Mouse (Mus musculus) frontal cortex, adult 2 months (tissue): ENCODE data around the gene Fam25c. TPM values are rescaled to one million over a fixed set of nuclear protein-coding genes. Genes with fewer than 3 reads are reported as not detected.
A peak's percentile ranks its signal among the peaks of the same experiment; 100 is the strongest.
"Not testable (repeated sequence)": the region's sequence is repeated elsewhere in the genome, so short reads cannot be mapped to it uniquely, and the experiment has no call there.

Source experiments
- DNase-seq, 2 experiments: peaks; one replicate each; pipeline ENCODE4 v3.0.0; 2022; ENCODE audit warnings: low spot score in 1 of 2; ENCODE audit errors: extremely low spot score in 1 of 2
- polyA plus RNA-seq: library from polyadenylated mRNA; depleted of rRNA; stranded (reverse); fragments of >200 nt; gene quantifications from 2 replicates; pipeline ENCODE4 v1.2.3, GENCODE M21; 2012

Gene Fam25c
- polyA plus RNA-seq, 1 experiment = not detected

- peak; percentile 52 to 57 for DNase-seq
Measured at GRCm38 (mm10) chr14:34332476-34332875, 22.8 kb downstream of the Fam25c start.

GRCm38 (mm10) chr14:34331886-34332285, 23.3 kb downstream of the Fam25c start:
- DNase-seq = peak in 1 of 2 experiments; percentile 56

- DNase-seq = no peak
Measured at GRCm38 (mm10) chr14:34330657-34331158, 24.5 kb downstream of the Fam25c start.

GRCm38 (mm10) chr14:34327618-34328017, 27.6 kb downstream of the Fam25c start:
- no peak for DNase-seq

GRCm38 (mm10) chr14:34326606-34327005, 28.6 kb downstream of the Fam25c start:
- DNase-seq = no peak

GRCm38 (mm10) chr14:34323576-34324085, 31.6 kb downstream of the Fam25c start:
- DNase-seq = no peak

- DNase-seq = no peak
Measured at GRCm38 (mm10) chr14:34318113-34318512, 37.1 kb downstream of the Fam25c start.

GRCm38 (mm10) chr14:34317431-34317830, 37.8 kb downstream of the Fam25c start:
- DNase-seq = no peak

GRCm38 (mm10) chr14:34316346-34316745, 38.9 kb downstream of the Fam25c start:
- DNase-seq = no peak

GRCm38 (mm10) chr14:34314796-34315195, 40.4 kb downstream of the Fam25c start:
- DNase-seq = no peak

- DNase-seq = not testable (repeated sequence)
Measured at GRCm38 (mm10) chr14:34314383-34314782, 40.9 kb downstream of the Fam25c start.

GRCm38 (mm10) chr14:34313612-34314011, 41.6 kb downstream of the Fam25c start:
- no peak for DNase-seq

- no peak for DNase-seq
Measured at GRCm38 (mm10) chr14:34312339-34313048, 42.7 kb downstream of the Fam25c start.

- no peak for DNase-seq
Measured at GRCm38 (mm10) chr14:34311691-34312090, 43.5 kb downstream of the Fam25c start.

- peak in 1 of 2 experiments; percentile 28 for DNase-seq
Measured at GRCm38 (mm10) chr14:34311021-34311631, 44.1 kb downstream of the Fam25c start.

- DNase-seq = peak; percentile 79 to 89
Measured at GRCm38 (mm10) chr14:34310234-34310965, 44.8 kb downstream of the Fam25c start, which contains the start of the genes Shld2 and Glud1. Gene Shld2 (minus strand): TSS chr14:34310493. Gene Glud1 (plus strand): TSS chr14:34310727.

- no peak for DNase-seq
Measured at GRCm38 (mm10) chr14:34309907-34310233, 45.4 kb downstream of the Fam25c start.

GRCm38 (mm10) chr14:34309266-34309665, 46.0 kb downstream of the Fam25c start:
- DNase-seq = no peak

GRCm38 (mm10) chr14:34303265-34303680, 52.0 kb downstream of the Fam25c start:
- DNase-seq = no peak

GRCm38 (mm10) chr14:34302681-34303242, 52.5 kb downstream of the Fam25c start:
- DNase-seq = no peak
